Mouse (Mus musculus): ENCODE data around the gene Cfd.

Gene Cfd

DNA sequence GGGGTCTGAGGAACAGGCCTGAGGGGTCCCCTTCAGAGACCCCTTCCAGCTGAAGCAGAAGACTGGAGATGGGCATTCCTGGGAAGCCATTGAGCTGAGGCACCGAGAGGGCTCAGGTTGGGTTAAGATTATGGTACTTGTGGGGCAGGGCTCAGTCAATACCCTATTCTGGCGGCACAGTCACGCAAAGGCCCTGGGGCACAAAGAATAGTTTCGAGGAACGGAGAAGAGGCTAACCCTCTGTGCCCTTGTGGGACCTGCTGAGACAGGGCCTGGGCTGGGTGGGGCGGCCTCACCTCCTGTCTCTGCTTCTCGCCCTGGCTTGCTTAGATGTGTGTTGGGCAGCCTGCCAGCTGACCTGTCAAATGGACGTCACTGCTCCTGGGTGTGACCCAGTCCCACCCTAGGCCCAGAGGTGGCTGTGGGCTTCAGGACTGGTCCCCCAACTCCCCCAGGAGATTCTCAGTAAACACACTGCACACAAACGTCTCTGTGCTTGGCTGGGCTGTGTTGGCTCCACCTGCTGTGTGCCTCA is 42.6 kb downstream of the Cfd start:
- no peak for DNase-seq (ENCODE audit: low spot score in 2 of 2)

DNA sequence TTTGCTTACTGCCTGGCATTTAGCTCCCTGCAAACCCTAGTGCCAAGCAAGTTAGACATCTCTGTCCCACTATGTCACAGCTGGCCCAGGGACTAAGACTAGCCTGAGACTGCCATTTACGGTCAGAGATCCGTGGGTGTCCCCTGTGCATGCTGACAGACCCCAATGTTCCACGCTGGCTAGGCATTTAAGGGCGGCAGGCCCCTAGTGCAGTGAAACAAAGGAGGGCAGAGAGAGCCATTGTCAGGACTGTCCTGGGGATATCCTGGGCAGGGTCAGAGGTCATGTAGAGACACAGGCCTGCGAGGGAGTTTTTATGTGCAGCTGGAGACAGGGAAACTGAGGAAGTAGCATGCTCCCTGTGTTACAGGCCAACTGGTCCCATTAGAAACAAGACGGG is 43.2 kb downstream of the Cfd start:
- no peak for DNase-seq (ENCODE audit: low spot score in 2 of 2)

DNA sequence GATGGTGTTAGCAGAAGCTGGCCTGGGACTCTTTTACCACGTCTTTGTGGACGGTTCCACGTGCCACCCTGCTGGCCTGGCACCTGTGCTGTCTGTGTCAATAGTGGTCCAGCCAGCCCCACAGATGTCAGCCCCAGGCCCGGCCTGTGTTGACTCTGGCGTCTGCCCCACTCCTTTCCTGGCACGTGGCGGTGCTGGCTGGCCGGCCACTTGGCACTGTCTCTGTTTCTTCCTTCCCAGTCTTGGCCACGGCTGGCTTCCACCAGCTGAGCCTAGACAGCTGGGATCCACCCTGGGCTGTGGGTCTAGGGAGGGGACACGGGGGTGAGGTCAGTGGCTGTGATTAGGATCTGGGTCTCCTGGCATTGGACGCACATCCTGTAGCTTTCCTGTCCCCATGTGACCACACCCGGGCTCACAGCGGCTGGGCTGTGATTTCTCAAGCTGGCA is 43.6 kb downstream of the Cfd start:
- DNase-seq (ENCODE audit: low spot score in 2 of 2), result peak; percentile 75 to 78

DNA sequence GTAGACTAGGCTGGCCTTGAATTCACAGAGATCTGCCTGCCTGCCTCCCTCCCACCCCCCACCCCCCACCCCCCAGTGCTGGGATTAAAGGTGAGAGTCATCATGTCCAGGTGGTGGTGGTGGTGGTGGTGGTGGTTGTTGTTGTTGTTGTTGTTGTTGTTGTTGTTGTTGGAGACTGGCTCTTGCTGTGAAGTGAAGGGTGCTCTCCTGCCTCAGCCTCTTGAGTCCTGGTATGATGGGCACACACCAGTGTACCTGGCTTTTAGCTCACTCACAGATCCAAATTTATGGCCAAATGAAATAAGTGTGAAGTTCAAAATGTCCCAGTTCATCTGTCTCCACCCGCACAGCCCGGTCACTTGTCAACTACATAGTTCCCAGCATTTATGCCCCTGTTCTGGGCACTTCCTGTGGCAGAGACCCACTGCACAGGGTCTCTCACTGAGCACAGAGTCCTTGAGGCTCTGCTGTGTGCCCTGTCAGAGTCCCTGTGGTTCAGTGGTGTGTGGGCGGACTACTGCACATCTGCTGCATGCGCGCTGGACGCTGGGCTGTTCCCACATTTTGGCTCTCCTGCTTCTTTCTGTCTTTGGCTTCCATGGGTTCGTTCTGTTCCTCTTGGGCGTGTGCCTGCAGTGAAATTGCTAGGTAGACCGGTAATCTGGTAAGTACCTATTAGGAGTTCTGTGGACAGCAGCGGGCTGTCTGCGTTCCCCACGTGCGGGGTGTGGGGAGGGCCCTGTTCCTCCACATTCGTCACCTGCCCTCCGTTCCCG is 44.3 kb downstream of the Cfd start:
- no peak for DNase-seq (ENCODE audit: low spot score in 2 of 2)

DNA sequence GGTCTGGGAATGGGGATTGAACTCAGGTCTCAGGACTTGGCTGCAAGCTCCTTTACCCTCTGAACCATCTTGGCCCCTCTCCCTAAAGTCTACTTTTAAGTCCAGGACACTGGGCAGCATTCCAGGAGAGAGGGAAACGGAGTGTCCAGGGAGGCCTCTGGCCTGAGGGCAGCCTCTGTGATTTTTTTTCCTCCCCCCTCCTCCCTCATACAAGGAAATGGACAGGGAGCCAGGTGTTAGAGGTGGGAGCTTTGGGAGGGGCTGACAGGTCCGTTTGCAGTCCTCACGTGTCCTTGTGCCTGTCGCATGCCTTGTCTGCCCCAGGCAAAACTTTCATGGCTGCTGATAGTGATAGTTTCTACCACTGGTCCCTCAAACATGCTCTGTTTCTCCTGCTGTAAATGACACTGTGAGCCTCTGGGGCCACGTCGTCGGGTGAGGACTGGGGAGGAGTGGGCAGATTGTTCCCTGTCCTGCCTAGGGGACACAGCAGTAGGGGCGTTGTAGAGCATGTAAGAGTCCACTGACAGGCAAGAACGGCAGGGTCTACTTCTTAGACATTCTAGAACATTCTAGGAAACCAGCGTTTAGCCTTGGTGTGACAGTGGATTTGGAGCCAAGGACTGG is 45.7 kb downstream of the Cfd start:
- DNase-seq (ENCODE audit: low spot score in 2 of 2), result no peak

DNA sequence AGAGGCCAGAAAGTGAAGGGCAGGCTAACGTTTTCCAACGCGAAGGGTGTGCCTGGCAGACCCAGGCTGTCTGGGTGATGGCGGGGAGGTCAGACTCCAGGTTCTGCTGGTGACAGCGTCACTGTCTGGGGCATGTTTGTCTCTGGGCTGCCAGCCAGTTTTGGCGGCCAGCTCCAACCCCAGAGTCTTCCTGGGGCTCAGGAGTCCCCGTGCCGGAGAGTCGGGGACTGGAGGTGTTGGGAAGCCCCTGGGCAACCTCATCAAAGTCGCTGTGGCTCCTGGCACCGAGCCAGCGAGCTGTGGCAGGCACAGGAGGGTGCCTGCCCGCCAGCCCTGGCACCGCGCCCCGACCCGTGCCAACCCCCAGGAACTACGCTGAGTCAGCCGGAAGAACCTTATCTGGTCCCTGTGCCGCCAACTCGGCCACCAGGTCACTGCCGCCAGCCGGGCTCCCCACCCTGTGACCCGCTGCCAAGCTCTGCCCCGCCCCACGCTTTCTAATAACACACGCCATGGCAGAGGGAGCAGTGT is 46.3 kb downstream of the Cfd start:
- DNase-seq (ENCODE audit: low spot score in 2 of 2), result peak; percentile 78

DNA sequence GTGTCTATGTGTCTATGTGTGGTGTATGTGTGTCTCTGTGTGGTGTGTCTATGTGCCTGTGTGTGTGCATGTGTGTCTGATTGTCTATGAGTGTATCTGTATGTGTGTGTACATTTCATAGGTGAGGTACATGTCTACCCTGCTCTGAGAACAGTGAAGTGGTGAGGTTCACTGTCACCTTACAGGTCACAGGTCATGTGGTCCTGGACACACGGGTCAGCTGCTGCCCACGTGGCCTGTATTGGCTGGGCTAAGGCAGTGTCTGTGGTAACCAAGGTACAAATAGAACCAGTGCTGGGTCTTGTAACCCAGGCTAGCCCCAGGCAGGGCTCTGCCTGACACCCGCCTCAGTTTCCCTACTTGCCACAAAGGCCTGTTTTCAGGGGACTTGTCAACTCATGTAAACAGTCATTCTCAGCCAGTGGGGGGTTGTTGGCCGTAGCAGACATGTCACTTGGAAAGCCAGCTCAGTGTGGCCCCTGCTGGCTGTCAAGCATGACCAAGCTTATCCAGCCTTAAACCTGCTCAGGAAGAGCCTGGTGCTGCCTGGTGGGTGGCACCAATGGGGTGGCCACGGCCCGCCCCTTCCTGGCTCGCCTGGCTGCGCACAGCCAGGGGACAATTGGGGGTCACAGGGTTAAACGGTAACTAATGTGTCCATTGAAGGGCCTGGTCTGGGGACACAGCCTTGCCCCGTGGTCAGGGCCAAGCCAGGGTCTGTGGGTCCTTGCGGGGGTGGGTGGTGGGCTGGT is 47.3 kb downstream of the Cfd start:
- no peak for DNase-seq (ENCODE audit: low spot score in 2 of 2)

DNA sequence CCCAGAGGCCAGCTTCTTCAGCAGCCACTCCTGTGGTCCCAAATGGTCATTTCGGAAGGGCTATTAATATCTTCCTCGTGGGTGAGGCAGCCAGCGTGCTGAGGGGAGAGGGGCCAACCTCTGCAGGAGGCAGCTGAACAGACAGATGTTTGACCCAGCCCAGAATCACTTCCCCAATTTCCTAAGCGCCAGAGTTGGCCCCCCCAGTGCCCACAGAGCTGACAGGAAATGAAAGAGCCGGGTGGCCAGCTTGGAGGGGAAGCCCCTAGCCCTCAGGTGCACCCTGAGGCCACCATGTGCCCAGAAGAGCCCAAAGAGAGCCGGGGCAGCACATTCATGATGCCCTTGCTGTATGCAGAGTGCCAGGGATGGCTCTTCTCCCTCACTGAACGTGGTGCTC is 50.1 kb downstream of the Cfd start:
- DNase-seq (ENCODE audit: low spot score in 2 of 2), result no peak
